Mouse (Mus musculus) limb, embryonic 12.5 days (tissue): ENCODE measurements around the gene Arf3. TPM values are rescaled to one million over a fixed set of nuclear protein-coding genes. Genes with fewer than 3 reads are reported as not detected.
"Not testable (repeated sequence)": the region's sequence is repeated elsewhere in the genome, so short reads cannot be mapped to it uniquely, and the experiment has no call there.

ENCODE experiments used
- ATAC-seq: fragments of 200-750 bp; cut with Nextera tagmentation; 2 replicates; pipeline ENCODE4 v1.8.0; 2017; ENCODE audit warnings: low read depth, moderate TSS enrichment; ENCODE audit not compliant: insufficient number of reproducible peaks, insufficient read depth, low FRiP score, low TSS enrichment
- H3K27ac ChIP-seq: fragments of 300-500 bp; sonication (generic); 2 replicates; pipeline ENCODE4 v1.5.1; 2016; ENCODE audit warnings: mild to moderate bottlenecking, moderate library complexity
- H3K27me3 ChIP-seq: fragments of 300-500 bp; sonication (generic); 2 replicates; pipeline ENCODE4 v1.6.1; 2016; ENCODE audit warnings: mild to moderate bottlenecking, moderate library complexity
- H3K36me3 ChIP-seq: fragments of 300-500 bp; sonication (generic); 2 replicates; pipeline ENCODE4 v1.6.1; 2016; ENCODE audit warnings: mild to moderate bottlenecking, moderate library complexity
- H3K4me1 ChIP-seq: fragments of 300-500 bp; sonication (generic); replicated peaks from 2 replicates; pipeline ENCODE4 v1.6.1; 2016
- H3K4me2 ChIP-seq: fragments of 300-500 bp; sonication (generic); 2 replicates; pipeline ENCODE4 v1.6.1; 2016; ENCODE audit warnings: mild to moderate bottlenecking, moderate library complexity
- H3K4me3 ChIP-seq: fragments of 300-500 bp; sonication (generic); replicated peaks from 2 replicates; pipeline ENCODE4 v1.5.1; 2016; ENCODE audit warnings: mild to moderate bottlenecking
- H3K9ac ChIP-seq: fragments of 300-500 bp; sonication (generic); replicated peaks from 2 replicates; pipeline ENCODE4 v1.6.1; 2016; ENCODE audit warnings: mild to moderate bottlenecking, moderate library complexity
- H3K9me3 ChIP-seq: fragments of 300-500 bp; sonication (generic); 2 replicates; pipeline ENCODE4 v1.6.1; 2016; ENCODE audit warnings: mild to moderate bottlenecking, moderate library complexity
- WGBS: fragments of 180-500 bp; shearing (Covaris S2); methylation state at CpG from one replicate; pipeline ENCODE4 v1.1.7; 2016; 5-methylcytosine and 5-hydroxymethylcytosine counted together
- polyA plus RNA-seq: library from polyadenylated mRNA; unstranded; fragments of >200 nt; fragmentation: Nextera tagmentation; extraction: Ambion mirVana; gene quantifications from 2 replicates; pipeline ENCODE4 v1.2.1, GENCODE M21; 2016

Gene Arf3
- 46.5 and 54.1 TPM in 2 replicates for polyA plus RNA-seq

DNA sequence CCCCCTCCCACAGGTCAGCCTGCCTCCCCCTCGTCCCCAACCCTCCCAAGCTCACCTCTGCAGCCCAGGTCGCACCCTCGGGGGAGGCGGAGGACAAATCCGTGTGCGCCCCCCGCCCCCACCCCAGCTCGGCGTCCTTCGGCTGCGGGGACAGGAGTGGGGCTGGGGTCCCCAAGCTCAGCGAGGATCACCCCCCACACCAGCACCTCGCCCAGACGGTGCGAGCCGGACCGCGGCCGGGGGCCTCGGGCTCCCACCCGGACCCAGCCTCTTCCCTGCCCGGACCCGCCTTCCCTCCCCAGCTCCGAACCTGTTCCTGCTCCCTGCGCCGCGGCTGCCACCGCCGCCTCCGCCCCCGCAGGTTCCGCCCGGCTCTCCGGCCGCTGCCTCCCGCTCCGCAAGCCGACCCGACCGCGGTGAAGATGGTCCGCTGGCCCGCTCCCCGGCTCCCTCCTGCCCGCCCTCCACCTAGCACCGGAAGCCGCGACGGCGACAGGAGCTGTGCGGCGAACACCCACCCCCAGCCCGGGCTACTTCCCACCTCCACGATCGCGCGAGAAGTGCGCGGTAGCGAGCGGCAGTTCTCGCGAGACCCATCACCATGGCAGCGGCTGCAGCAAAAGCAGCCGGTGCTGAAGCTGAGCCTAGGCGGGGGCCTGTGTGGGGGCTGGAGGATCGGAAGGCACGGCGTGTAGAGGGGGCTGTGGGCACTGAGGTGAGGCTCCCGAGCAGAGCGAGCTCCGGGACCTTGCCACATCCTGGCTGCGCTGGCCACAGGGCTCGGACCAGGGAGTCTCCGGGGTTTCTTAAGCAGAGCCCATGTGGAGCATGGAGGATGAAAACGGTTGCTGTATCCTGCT lies at the start of gene Arf3:
Gene Arf3 (minus strand): TSS at position 545 of the 860 bp plus-strand sequence.
- WGBS: under 1% methylated on average over 73 of the region's 76 CpGs
- Histone ChIP-seq H3K4me2 (peak within 1 kb of the TSS; percentile 73), H3K4me3 (peak within 1 kb of the TSS; percentile 99), H3K9me3 (no peaks in the 10 kb centered on the region), H3K27ac (peak within 1 kb of the TSS; percentile 83), H3K4me1 (peaks cover 17% of the 10 kb centered on the region), H3K36me3 (peaks cover 29% of the 10 kb centered on the region), H3K27me3 (peaks cover 11% of the 10 kb centered on the region), H3K9ac (peak within 1 kb of the TSS; percentile 85)
- peak; percentile 85 for ATAC-seq

DNA sequence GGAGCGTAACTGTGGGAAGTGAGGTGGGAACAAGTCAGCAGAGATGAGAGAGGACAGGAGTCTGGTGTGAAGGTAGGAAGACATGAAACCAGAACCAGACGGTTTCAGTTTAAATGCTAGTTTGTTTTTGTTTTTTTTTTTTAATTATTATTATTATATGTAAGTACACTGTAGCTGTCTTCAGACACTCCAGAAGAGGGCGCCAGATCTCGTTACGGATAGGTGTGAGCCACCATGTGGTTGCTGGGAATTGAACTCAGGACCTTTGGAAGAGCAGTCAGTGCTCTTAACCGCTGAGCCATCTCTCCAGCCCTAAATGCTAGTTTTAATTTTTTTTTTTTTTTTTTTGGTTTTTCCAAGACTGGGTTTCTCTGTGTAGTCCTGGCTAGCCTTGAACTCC lies 47.2 kb upstream of the Arf3 start:
- 72% methylated on average over 6 of the region's 6 CpGs for WGBS
- not testable (repeated sequence) for H3K4me3 ChIP-seq
- H3K36me3 ChIP-seq: peaks cover 40% of the 10 kb centered on the region

GRCm38 (mm10) chr15:98809390-98809789 lies 46.4 kb upstream of the Arf3 start, which contains the start of gene Ddn:
Ddn (minus strand) TSS chr15:98809490.
- Histone ChIP-seq H3K4me3 (peak within 1 kb of the TSS; percentile 48; the same call in 1 of the 2 replicates), H3K4me2 (peak within 1 kb of the TSS; percentile 77), H3K36me3 (peaks cover 33% of the 10 kb centered on the region), H3K9me3 (no peaks in the 10 kb centered on the region), H3K4me1 (peaks cover 36% of the 10 kb centered on the region), H3K27ac (no peak within 1 kb of the TSS), H3K27me3 (peaks cover 68% of the 10 kb centered on the region), H3K9ac (no peak within 1 kb of the TSS; the same call in 1 of the 2 replicates)
- ATAC-seq: no peak
- 52% methylated on average over 3 of the region's 3 CpGs for WGBS

More for the DNA sequence above, 47.2 kb upstream of the Arf3 start:
- ATAC-seq, H3K9ac ChIP-seq, H3K27ac ChIP-seq, H3K4me2 ChIP-seq, H3K9me3 ChIP-seq: not testable (repeated sequence)
- H3K27me3 ChIP-seq: peaks cover 60% of the 10 kb centered on the region
- H3K4me1 ChIP-seq: peaks cover 34% of the 10 kb centered on the region

DNA sequence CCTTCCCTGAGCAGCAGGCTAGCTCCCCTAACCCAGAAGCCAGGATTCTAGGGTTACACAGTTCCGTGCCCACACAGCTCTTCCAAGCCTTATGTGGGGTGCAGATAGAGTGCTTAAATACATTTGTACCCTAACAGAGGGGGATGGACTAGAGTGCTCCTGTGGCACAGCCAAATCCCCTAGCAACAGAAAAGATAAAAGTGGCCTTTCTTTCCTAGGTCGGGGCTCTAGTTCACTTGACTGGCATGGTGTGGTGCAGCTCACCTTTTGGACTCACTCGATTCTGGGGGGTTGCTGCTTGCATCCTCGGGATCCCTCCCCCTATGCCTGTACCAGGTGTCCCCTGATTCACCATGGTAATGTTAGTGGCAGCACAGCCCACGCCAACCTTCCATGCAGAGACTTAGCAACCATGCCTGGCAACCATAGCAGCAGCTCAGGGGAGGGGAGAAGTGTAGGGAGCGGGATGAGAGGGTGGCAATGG lies 45.7 kb upstream of the Arf3 start:
- H3K4me3 ChIP-seq: no peak overlapping the region
- H3K36me3 ChIP-seq: peaks cover 26% of the 10 kb centered on the region
- no peak overlapping the region for H3K4me2 ChIP-seq
- no peak overlapping the region for H3K9ac ChIP-seq
- H3K27ac ChIP-seq: no peak overlapping the region
- 5% methylated on average over 6 of the region's 6 CpGs for WGBS
- no peaks in the 10 kb centered on the region for H3K9me3 ChIP-seq
- H3K27me3 ChIP-seq: peaks cover 75% of the 10 kb centered on the region
- H3K4me1 ChIP-seq: peaks cover 38% of the 10 kb centered on the region
- ATAC-seq: no peak

GRCm38 (mm10) chr15:98807895-98808650 lies 45.1 kb upstream of the Arf3 start:
- Histone ChIP-seq H3K9ac (peak overlapping the region; percentile 51), H3K27ac (no peak overlapping the region), H3K36me3 (peaks cover 19% of the 10 kb centered on the region), H3K4me2 (peak overlapping the region; percentile 77), H3K4me3 (peak overlapping the region; percentile 48), H3K9me3 (no peaks in the 10 kb centered on the region), H3K4me1 (peaks cover 42% of the 10 kb centered on the region), H3K27me3 (peaks cover 81% of the 10 kb centered on the region)
- ATAC-seq: no peak
- WGBS: 2% methylated on average over 34 of the region's 34 CpGs

GRCm38 (mm10) chr15:98806809-98807770 lies 44.1 kb upstream of the Arf3 start:
- Histone ChIP-seq H3K4me1 (peaks cover 44% of the 10 kb centered on the region), H3K9ac (peak overlapping the region; percentile 51), H3K4me3 (peak overlapping the region; percentile 48), H3K9me3 (no peaks in the 10 kb centered on the region), H3K36me3 (peaks cover 11% of the 10 kb centered on the region), H3K27me3 (peaks cover 91% of the 10 kb centered on the region), H3K4me2 (peak overlapping the region; percentile 77), H3K27ac (no peak overlapping the region)
- ATAC-seq: no peak
- WGBS: 1% methylated on average over 55 of the region's 58 CpGs

DNA sequence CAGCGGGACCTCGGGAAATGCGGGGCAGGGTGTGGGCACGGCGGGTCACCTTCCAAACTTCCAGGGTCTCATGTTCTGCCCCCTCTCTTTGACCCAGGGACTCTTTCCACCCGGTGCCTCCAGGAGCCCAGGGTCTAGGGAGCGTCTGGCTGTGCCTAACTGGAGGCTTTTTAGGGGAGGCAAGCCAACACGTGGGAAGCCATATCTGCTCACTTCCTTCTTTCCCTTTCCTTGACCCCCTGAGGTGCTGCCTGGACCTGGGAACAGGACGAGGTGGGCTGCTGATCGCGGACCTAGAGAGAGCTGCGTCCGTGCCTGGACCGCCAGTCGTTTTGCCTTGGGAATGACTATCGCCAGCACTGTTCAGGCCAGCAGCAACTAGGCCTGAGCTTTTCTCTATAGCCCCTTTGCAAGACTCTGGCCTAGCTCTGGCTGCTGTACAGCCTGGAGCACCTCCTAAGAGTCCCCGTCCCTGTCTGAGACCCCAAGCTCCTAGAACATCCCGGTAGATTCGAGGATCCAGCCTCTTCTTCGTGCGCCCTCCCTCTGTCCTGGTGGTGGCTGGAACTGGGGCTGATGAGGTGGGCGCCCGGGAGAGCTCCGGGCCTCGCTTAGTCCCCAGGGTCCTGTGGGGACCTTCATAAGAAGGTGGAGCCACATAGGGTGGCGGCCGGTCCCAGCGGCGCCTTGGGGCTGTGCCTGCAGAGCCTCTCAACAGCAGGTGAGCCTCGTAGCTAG lies 43.2 kb upstream of the Arf3 start:
- H3K4me1 ChIP-seq: peaks cover 44% of the 10 kb centered on the region
- no peak for ATAC-seq
- no peaks in the 10 kb centered on the region for H3K9me3 ChIP-seq
- peak overlapping the region; percentile 48 for H3K4me3 ChIP-seq
- peaks cover 3% of the 10 kb centered on the region; the same call in 1 of the 2 replicates for H3K36me3 ChIP-seq
- WGBS: 4% methylated on average over 30 of the region's 30 CpGs
- peak overlapping the region; percentile 80 for H3K4me2 ChIP-seq
- no peak overlapping the region for H3K27ac ChIP-seq
- H3K9ac ChIP-seq: no peak overlapping the region
- peaks cover 100% of the 10 kb centered on the region for H3K27me3 ChIP-seq

- Histone ChIP-seq H3K4me3 (peak overlapping the region; percentile 48), H3K9ac (peak overlapping the region; percentile 61), H3K27ac (no peak overlapping the region), H3K4me1 (peaks cover 44% of the 10 kb centered on the region), H3K36me3 (no peaks in the 10 kb centered on the region), H3K27me3 (peaks cover 100% of the 10 kb centered on the region), H3K9me3 (no peaks in the 10 kb centered on the region), H3K4me2 (peak overlapping the region; percentile 80)
- 1% methylated on average over 64 of the region's 64 CpGs for WGBS
- no peak for ATAC-seq
These were observed 42.5 kb upstream of the Arf3 start for GRCm38 (mm10) chr15:98805324-98806040.

- H3K4me3 ChIP-seq: 0 out of 2 replicates have a peak overlapping the region, but pooled peaks have one; percentile 12
- H3K27me3 ChIP-seq: peaks cover 100% of the 10 kb centered on the region
- peaks cover 44% of the 10 kb centered on the region for H3K4me1 ChIP-seq
- ATAC-seq: no peak
- no peaks in the 10 kb centered on the region for H3K36me3 ChIP-seq
- H3K9ac ChIP-seq: no peak overlapping the region; the same call in 1 of the 2 replicates
- under 1% methylated on average over 32 of the region's 32 CpGs for WGBS
- H3K9me3 ChIP-seq: no peaks in the 10 kb centered on the region
- peak overlapping the region; percentile 38 for H3K4me2 ChIP-seq
- H3K27ac ChIP-seq: no peak overlapping the region
These were observed 41.0 kb upstream of the Arf3 start for GRCm38 (mm10) chr15:98804054-98804453.
